Mouse (Mus musculus): ENCODE data around the gene Gm27027.

Gm27027 gene

DNA sequence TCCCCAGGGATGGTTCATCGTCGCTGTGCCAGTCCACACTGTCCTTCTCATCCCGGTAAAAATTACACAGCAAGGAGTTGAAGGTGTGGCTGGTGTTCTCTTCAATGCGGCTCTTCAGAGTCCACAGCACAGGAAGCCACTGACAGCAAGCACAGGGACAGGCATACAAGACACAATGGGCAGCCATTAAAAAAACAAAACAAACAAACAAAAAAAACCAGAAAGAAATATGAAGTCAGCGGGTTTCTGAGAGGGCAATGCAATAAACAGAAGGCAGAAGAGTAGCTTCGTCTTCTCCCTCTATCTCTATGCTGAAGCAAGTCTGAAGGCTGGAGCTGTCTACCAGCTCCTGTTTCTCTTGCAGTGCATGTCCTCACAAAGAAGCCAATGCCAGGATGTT lies at the start of gene Gm27027:
TSS of gene Gm27027 (minus strand) at position 101 of the 400 bp plus-strand sequence.
- DNase-seq: no peak

DNA sequence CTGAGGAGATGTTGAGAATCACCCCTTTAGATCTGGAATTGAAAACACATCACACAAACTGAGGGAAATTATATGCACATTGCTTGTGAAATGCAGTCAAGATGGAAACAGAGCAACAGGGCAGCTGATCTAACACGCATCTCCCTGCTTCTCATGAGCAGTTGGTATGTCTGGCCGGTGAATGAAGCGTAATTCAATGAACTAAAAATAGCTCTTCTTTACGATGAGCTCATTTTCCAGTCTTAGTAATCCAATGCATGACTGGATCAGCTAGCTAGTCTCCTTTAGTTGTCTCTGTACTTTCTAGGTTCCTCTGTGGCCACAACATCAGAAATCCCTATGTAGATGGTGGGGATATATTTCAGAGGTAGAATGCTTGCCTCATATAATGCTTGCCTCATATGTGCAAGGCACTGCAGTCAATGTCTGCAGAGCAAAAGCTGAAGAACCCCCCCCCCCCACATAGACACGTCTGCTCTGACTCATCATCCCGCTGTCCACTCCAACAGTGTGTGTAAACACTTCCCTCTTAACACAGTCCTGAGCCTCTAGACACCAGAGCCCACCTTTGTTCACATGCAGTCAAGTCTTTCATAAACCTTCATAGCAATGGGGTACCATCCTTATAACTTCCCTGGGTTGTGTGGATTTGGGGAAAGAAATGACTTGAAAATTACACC lies 49.4 kb upstream of the Gm27027 start:
- no peak for DNase-seq

DNA sequence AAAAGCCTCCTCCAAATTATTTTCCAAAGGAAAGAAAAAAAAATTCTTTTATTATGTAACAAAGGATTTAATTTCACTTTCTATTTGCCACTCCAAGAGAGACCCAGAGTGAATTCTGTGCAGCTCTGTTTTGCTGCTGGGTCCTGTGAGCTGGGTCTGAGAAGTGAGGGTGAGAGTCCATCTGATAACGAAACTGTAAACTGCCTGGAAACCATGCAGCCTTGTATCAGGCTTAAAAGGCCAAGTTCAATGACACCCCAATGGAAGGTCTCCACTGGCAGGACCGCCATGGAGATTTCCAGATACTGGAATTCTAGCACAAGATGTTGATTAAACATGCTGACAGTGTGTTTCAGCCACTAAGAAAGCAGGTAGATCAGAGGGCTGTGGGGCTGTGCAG lies 48.0 kb upstream of the Gm27027 start:
- no peak for DNase-seq

DNA sequence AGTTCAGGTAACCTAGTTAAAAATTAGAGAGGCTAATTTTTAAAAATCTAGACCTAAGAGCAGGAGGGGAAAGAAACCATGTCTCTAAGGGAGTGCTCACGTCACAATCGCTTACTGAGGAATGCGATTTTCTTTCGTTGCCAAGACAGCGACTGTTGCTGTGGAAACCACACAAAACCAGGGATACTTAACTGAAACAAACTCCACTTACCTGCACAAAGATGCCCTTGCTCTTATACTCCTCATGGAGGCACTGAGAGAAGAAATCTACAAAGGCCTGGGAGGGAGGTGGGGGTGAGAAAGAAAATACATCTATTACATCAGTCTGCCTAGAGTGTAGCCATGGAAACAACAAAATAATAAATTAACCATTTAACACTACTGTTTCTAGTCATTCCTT lies 47.5 kb upstream of the Gm27027 start:
- no peak for DNase-seq

DNA sequence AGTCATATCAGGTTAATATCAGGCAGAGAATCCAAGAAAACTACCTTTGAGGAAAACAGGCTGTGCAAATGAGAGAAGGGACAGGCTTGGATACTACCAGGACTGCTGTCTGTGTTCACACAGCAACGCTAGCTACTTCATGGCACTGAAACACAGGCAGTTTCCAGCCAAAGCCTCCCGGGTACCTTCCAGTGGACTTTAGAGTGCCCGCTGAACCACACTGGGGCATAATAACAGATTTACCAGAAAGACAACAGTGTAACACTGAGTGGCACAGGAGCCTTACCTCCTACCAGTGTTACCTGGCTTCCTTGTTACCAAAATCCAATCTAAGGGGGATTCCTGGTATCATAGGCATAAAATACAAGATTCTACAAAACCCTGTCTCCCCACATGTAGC lies 46.3 kb upstream of the Gm27027 start:
- no peak for DNase-seq

DNA sequence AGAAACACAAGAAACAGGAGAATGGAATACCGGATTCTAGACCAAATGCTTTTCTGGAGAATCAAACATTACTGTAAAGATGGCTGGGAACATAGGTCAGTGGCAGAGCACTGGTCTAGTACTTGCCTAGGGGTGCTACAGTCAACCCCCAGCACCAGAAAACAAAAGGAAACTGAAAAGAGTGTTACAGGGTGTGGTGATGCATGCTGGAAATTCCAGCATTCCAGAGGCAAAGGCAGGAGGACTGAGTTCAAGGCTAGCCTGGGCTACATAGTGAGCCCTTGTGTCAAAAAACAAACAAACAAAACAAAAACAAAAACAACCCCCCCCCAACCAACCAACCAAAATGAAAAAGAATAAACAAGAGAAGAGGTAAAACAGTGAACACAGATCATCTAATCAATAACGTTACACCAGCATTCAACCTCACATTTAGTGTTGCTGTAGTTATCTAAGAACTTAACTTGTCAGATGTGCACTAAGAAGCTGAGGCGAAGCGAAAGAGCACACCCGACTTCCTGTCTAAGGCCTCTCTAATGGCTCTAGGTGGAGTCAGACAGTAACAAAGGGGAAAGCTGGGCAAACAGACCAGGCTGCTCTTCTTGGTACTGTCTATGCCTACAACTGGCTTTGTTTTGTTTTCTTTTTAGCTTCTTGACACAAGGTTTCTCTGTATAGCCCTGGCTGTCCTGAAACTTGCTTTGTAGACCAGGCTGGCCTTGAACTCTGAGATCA lies 44.4 kb upstream of the Gm27027 start:
- DNase-seq: no peak

DNA sequence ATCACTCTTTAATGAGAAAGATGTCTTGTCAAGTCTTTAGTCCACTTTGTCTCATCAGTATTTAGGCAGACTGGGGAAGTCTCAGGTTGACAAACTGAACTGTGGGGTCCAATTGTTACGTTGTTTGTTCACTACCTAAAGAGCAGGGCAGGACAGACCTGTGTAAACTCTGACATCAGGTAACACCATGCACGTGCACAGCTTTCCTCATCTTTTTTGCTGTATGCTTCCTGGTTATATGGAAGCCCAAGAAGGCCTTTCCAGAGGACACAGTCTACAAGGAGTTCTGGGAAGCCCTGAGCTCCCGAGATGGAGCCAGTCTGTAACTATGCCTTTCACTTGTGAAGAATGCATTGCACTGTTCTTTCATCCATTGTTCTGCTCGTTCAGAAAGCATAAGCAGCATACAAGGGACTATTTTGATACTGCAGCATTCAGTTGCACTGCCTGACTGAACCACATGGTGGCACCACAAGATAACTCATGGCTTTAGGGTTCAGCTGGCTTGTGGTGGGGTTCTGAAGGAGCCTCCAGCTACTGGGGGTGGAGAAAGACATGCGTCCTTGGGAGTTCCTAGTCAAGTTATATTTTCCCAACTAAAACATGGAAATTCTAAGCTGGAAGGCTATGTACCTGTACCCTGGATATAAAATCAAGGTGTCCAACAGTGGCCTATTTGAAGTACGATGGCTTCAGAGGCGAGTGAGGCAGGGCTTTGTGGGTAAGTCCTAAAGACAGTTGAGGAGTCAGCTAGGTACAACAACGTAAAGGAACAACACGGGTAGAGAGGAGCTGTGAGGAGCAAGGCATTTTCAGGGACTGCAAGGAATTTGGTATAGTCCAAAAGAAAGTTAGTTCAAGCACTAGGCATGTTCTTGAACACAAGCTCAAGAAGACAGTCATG lies 39.5 kb upstream of the Gm27027 start:
- peak; percentile 30 to 74 for DNase-seq

DNA sequence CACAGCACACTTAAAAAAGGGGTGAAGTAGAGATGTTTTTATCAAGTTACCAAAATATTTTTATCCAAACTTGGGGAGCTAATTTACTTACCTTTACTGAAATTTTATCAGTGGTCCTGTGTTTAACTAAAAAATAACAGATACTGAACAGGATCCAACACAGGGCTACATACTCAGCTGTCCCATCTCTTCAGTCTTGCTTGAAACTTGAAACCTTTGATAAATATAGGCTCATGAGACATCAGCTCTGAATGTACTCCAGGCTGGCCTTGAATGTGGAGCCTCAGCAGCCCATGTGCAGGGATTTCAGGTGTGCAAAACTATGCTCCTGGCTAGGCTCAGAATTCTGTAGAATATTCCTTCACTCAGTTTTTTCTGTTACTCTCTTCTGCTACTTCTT lies 34.4 kb upstream of the Gm27027 start:
- DNase-seq: no peak

DNA sequence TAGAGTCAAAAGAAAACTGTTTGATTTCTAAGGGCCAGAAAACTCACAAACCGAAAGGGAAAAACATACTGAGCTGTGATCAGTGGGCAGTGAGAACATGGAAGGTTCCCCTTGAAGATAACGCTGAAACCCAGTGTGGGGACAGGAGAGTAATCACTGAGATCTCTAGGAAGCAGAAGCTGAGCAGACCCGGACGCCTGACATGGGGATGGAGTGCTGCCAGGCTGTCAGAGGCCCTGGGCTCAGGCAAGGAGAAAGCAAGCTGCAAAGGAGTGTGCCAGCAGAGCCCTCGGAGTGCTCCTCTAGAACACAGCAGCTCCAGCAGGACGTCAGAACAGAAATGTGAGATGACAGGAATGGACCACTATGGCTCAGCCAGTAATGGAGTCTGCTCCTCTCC lies 28.5 kb upstream of the Gm27027 start:
- DNase-seq: no peak

DNA sequence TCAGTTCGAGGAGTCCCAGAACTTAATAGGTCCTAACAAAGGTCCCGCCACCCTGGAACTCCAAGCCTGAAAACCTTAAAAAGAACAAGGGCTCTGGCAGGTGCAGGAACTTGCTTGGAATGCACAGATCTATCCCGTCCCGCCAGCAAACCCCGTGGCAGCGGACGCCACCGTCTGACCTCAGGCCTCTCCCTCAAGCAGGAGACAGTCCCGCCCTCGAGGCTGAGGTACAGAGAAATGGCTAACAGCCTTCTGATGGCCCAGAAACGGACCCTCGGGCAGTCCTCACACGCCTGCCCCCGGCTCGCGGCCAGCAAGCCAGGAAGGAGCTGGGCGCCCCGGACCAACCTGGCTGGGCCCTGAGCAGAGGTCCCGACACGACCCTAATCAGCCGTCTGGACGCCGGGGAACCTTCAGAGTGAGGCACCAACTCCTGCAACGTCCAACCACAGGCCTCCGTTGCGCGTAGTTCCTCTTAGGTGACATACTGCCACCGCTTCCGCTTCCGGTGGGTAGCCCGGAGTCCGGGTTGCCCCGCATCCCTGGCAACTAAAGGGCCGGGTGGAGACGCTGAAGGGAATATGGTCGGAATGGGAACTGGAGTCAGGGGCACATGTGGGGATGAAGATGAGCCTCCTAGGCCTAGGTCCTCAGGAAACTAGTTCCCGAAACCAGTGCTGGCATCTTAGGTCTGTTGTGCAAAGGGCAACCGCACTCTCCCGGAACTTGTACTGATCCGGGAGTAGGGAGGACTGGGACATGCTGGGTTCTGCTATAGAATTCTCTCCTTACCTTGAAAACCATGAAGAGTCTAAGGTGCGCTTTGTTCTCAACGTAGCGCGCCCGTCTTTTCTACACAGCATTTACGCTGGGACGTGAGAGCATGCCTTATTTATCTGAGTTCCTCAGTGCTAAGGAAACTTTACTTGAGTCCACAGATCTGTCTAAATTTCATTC lies 14.5 kb upstream of the Gm27027 start, which contains the start of gene Alkbh3:
TSS of gene Alkbh3 (minus strand) at position 473 of the 957 bp plus-strand sequence.
- peak; percentile 94 to 96 for DNase-seq

DNA sequence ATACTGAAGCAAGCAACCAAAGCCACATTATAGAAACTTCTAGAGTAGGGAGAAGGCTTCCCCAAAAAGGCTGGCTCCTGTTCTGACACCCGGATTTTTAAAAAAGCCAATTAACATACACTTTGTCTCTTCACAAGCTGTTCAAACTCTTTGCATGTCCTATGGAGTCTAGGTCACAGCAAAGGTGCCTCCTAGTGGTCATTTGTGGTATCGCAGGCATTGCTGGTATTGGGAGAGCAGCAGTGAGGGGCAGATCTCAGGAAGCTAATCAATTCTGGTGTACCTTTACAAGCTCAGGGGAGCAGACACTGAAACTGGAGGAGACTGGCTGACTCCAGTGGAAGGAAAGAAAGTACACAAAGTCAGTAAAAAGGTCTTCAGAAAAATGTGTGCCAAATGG lies 6.2 kb upstream of the Gm27027 start:
- DNase-seq: peak; percentile 68 to 88

DNA sequence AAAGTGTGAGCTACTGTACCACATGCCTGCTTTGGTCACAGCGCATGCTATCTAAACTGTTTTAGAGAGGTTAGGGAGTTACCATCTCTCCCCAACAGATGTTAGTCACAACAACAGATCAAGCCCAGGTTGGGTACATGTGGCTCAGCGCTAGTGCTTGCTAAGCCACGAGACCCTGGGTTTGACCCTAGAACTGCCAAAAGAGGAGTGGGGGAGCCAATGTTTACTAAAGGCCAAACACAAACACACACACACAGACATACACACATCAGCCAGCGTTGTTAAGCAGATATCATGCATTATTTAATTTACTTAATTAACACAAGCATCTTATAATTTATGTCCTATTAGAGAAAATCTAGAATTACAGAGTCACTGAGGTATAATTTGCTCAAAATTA lies 5.8 kb upstream of the Gm27027 start:
- no peak for DNase-seq

DNA sequence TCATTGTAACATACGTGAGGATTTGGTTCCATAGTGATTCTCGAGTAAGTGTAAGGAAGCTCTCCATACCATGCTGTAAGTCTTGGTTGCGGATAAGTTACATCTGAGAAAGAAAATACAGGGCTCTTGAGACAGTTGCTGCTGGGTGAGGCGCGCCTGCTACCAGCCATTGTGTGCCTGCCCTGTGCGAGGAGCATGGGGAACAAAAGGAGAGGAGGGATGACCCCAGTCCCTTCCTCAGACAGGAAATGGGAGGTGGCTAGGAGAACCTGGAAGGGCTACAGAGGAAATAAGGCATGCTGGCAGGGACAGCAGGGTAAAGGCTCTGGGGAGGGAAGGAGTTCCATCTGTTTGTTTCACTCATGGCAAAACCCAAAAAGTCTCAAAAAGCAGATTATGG lies 5.3 kb upstream of the Gm27027 start:
- DNase-seq: peak; percentile 49 to 58

DNA sequence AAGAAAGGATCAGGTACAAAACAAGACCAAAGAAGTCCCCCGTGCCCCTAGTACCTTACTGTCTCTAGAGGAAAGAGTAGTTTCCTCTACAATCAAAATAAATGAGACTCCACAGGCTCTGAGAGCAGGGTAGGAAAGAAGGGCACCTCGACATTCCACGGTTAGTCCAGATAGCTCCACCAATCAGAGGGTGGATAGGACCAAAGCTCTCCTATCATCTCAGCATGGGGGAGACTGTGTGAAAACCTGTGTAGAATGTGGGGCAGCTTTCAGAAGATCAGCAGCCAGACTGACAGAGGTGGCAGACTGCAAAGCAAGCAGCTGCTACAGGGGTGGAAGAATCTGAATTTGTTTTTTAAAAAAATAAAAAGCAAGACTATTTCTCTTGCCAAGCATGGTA lies 3.3 kb downstream of the Gm27027 start:
- DNase-seq: no peak

DNA sequence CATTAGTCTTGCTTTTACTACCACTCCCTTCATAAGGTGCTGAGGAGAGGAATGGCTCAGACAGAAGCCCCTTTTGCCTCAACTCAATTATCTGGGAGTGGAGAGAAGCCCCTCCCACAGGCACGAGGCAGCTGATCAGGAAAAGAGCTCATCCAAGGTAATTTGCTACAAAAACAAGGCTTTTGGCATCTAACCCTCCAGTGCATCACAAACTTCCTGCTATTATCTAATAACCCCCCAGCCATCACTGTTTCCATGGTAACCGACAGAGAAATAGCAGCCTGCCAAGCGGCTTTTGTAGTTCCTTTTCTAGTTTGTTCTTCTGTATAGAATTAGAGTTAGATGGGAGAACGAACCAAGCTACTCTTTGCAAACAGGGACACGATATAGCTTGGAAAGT lies 3.9 kb downstream of the Gm27027 start:
- DNase-seq: peak in 1 of 2 experiments; percentile 25

DNA sequence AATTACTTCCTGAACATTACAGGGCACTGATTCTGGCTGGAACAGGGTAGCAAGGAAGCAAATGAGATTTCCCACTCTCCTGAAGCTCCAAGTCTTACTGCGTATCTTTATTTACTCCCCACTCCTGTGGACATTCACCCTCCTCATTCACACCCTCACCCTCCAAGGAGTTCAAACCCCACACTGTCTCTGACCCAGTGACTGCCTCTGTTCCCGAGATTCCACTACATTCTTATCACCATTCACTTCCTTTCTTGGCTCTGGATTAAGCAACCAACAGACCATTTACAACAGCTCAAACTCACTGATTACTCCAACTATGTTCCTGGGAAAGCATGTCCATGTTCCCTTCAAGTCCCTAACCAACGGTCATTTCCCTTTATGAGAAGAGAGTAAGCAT lies 4.8 kb downstream of the Gm27027 start:
- no peak for DNase-seq

DNA sequence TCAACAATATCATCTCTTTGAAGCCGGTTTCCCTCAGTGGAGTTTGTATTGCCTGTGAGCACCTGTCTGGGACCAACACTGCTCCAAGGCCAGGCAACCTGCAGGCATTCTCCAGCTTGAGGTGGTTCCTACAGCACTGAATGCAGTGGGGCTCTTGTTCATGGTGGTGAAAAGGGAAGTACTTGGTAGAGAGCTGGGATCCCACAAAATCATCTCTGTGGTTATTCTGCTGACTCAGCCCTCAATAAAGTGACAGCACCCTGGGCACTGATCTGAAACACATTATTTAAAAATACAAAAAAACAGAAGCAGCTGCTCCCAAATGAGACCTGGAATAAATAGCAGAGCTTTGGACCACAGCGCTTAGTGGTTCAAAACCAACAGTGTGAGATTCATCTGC lies 7.7 kb downstream of the Gm27027 start:
- DNase-seq: no peak

DNA sequence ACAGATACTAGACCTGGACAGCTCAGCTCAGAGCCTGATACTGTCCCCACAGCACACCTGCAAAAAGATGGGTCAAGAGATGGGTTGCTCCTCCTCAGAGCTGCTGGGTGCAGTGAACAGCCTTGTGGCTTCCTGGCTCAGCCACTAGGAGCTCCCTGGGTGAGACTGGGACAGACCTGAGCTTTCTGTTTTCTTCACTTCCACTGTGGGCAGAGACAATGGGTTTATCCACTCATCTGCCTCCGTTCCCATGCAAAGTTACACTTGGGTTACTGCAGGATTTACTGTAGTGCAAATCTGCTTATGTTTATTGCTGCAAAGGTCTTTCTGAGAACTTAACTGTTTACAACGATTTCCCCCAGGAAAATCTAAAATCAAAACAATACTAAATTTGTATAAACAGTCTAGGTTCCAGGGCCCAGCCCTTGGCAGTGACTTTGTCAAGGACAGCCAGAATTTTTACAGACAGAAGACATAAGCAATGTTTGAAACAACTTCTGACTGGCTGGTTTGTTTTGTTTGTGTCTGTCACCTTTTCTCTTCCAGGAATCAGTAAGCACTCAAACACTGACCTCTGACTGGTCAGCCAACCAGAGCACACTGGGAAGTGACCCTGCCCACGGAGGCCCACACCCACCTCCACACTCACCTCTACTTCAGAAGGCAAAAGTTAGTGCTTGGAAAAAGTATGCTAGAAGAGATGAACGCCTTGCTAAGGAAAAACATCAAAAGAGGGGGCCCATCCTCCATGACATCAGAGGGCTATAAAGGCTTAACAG lies 13.5 kb downstream of the Gm27027 start:
- peak; percentile 58 to 73 for DNase-seq

DNA sequence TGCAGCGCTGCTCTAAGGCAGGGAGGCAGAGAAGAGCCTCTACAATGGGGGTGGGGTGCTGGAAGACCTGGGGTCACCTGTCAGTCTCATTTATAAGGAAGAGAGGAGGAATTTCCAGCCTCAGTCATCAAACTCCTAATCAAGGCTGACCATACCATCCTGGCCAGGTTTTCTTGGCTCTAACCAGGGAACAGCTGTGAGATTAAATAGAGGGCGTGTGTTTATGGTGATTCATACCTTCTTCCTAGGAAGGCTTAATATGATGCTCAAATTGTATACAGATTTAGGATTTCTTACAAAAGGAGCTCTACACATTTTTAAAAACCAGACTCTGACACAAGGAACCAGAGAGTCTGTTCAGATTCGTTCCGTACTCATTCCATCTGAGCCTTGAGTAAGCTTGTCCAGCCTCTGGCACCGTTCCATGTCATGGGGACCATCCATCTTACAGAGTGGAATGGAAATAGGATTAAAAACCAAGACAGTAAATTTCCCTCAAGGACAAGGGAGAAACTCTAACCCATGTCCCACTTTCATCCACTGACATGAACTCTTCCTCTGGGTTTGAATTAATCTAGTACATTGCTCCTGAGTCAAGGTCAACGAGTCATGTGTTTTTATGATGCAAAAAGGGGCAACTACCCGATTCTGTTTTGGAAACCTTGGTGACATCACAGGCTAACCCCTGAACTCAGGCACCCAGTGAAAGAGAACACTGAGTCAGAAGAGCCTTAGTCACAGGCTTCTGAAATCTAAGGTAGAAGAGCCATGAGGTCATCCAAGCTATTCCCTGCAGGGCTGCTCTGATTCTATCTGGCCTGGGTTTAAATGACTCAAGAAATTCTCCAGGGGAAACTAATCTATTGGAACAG lies 16.7 kb downstream of the Gm27027 start:
- no peak for DNase-seq
